Mouse (Mus musculus) hindbrain, embryonic 11.5 days (tissue): ENCODE data around the gene Sdr9c7. TPM values are rescaled to one million over a fixed set of nuclear protein-coding genes. Genes with fewer than 3 reads are reported as not detected.

Source experiments
- ATAC-seq: fragments of 200-750 bp; cut with Nextera tagmentation; 2 replicates; pipeline ENCODE4 v1.8.0; 2017; ENCODE audit warnings: mild to moderate bottlenecking, moderate TSS enrichment, moderate library complexity; ENCODE audit not compliant: low FRiP score
- DNase-seq: peaks from one replicate; pipeline ENCODE4 v3.0.0-alpha.2; 2015; ENCODE audit warnings: low spot score
- H3K27ac ChIP-seq: fragments of 300-500 bp; sonication (generic); 2 replicates; pipeline ENCODE4 v1.5.1; 2014; ENCODE audit warnings: mild to moderate bottlenecking, low read depth, low read length
- H3K27me3 ChIP-seq: fragments of 300-500 bp; sonication (generic); 2 replicates; pipeline ENCODE4 v1.6.1; 2014; ENCODE audit warnings: mild to moderate bottlenecking, low read length, moderate library complexity, mixed read lengths; ENCODE audit not compliant: control insufficient read depth, insufficient read depth
- H3K36me3 ChIP-seq: fragments of 300-500 bp; sonication (generic); 2 replicates; pipeline ENCODE4 v1.6.1; 2014; ENCODE audit warnings: mild to moderate bottlenecking, low read length, moderate library complexity, mixed read lengths; ENCODE audit not compliant: control insufficient read depth, insufficient read depth
- H3K4me1 ChIP-seq: fragments of 300-500 bp; sonication (generic); replicated peaks from 2 replicates; pipeline ENCODE4 v1.6.1; 2014; ENCODE audit warnings: low read length, mixed read lengths; ENCODE audit not compliant: control insufficient read depth, insufficient read depth
- H3K4me2 ChIP-seq: fragments of 300-500 bp; sonication (generic); replicated peaks from 2 replicates; pipeline ENCODE4 v1.6.1; 2014; ENCODE audit warnings: mild to moderate bottlenecking, low read depth, low read length
- H3K4me3 ChIP-seq: fragments of 300-500 bp; sonication (generic); 2 replicates; pipeline ENCODE4 v1.5.1; 2014; ENCODE audit warnings: low read depth, low read length
- H3K9ac ChIP-seq: fragments of 300-500 bp; sonication (generic); 2 replicates; pipeline ENCODE4 v1.6.1; 2014; ENCODE audit warnings: low read depth, low read length
- H3K9me3 ChIP-seq: fragments of 300-500 bp; sonication (generic); 2 replicates; pipeline ENCODE4 v1.6.1; 2016; ENCODE audit warnings: low read length; ENCODE audit not compliant: control insufficient read depth
- WGBS: fragments of 180-500 bp; shearing (Covaris S2); extraction: QIAGEN DNeasy Blood & Tissue Kit; methylation state at CpG from one replicate; pipeline ENCODE4 v1.1.7; 2014; 5-methylcytosine and 5-hydroxymethylcytosine counted together
- polyA plus RNA-seq: library from polyadenylated mRNA; unstranded; fragments of >200 nt; fragmentation: Nextera tagmentation; extraction: Ambion mirVana; gene quantifications from 2 replicates; pipeline ENCODE4 v1.2.1, GENCODE M21; 2014

The Sdr9c7 gene
- polyA plus RNA-seq, 1 experiment from 2014 or later: not detected

- H3K4me1 ChIP-seq: no peaks in the 10 kb centered on the region
- peak; percentile 60; the same call in 1 of the 2 replicates for ATAC-seq
- WGBS: 42% methylated on average over 5 of the region's 5 CpGs
These were observed 47.2 kb downstream of the Sdr9c7 start for GRCm38 (mm10) chr10:127945432-127946064.

DNA sequence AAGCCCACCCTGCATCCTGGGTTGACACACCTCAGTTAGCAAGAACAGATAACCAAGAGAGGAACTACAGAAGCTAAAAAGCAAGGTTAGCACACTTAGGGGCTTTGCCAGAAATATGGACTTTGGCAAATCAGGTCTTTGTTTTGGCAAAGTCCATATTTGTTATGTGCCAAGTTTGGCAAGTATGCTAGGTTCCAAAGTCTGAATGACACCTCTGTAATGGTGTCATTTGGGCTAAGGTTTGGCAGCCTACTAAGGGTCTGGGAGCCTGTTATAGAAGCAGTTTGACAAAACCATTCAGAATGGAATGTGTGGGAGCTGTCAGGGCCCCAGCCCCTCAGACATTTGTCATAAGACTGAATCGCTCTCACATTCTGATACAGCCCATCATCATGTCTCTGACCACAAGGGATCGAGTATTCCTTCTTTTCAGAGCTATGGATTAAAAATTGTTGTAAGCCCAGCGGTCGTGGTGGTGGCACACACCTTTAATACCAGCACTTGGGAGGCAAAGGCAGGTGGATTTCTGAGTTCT is 51.3 kb downstream of the Sdr9c7 start:
- H3K36me3 ChIP-seq: no peaks in the 10 kb centered on the region
- H3K4me2 ChIP-seq: no peak overlapping the region
- no peaks in the 10 kb centered on the region for H3K4me1 ChIP-seq
- DNase-seq: no peak
- H3K9me3 ChIP-seq: no peaks in the 10 kb centered on the region
- H3K27me3 ChIP-seq: no peaks in the 10 kb centered on the region
- no peak overlapping the region for H3K9ac ChIP-seq
- 87% methylated on average over 4 of the region's 4 CpGs for WGBS
- no peak overlapping the region for H3K4me3 ChIP-seq
- no peak for ATAC-seq
- no peak overlapping the region for H3K27ac ChIP-seq

More at GRCm38 (mm10) chr10:127945432-127946064, 47.2 kb downstream of the Sdr9c7 start:
- Histone ChIP-seq H3K27ac (no peak overlapping the region), H3K4me2 (no peak overlapping the region), H3K36me3 (no peaks in the 10 kb centered on the region), H3K9ac (no peak overlapping the region), H3K9me3 (no peaks in the 10 kb centered on the region), H3K4me3 (no peak overlapping the region), H3K27me3 (no peaks in the 10 kb centered on the region)
- DNase-seq: peak; percentile 76

- Histone ChIP-seq H3K4me3 (no peak overlapping the region), H3K9me3 (no peaks in the 10 kb centered on the region), H3K36me3 (no peaks in the 10 kb centered on the region), H3K27ac (no peak overlapping the region), H3K27me3 (no peaks in the 10 kb centered on the region), H3K9ac (no peak overlapping the region), H3K4me2 (no peak overlapping the region), H3K4me1 (no peaks in the 10 kb centered on the region)
- DNase-seq: no peak
- WGBS: 81% methylated on average over 9 of the region's 9 CpGs
- ATAC-seq: no peak
These were observed 53.1 kb downstream of the Sdr9c7 start for GRCm38 (mm10) chr10:127951390-127951789.

DNA sequence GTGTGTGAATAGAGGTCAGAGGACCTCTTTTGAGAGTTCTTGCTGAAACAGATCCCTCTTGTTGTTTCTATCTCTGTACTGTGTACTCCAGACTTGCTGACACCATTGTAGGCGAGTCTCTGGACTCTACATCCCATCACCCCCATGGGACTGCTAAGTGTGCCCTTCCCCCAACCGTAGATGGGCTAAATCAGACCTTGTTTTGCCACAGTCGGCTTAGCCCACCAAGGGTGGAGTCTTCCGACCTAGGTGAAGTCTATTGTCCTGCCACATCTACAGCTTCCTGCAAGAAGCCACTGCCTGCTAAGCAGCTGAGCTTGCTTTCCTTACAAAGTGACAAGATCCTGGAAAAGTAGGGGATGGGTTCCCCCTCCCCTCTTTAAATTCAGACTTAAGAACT is 53.5 kb downstream of the Sdr9c7 start:
- H3K27me3 ChIP-seq: no peaks in the 10 kb centered on the region
- DNase-seq (no peak), ATAC-seq (no peak)
- no peaks in the 10 kb centered on the region for H3K4me1 ChIP-seq
- H3K27ac ChIP-seq: no peak overlapping the region
- no peaks in the 10 kb centered on the region for H3K36me3 ChIP-seq
- H3K9ac ChIP-seq: no peak overlapping the region
- H3K4me3 ChIP-seq: no peak overlapping the region
- H3K4me2 ChIP-seq: no peak overlapping the region
- 75% methylated on average over 4 of the region's 4 CpGs for WGBS
- H3K9me3 ChIP-seq: no peaks in the 10 kb centered on the region

DNA sequence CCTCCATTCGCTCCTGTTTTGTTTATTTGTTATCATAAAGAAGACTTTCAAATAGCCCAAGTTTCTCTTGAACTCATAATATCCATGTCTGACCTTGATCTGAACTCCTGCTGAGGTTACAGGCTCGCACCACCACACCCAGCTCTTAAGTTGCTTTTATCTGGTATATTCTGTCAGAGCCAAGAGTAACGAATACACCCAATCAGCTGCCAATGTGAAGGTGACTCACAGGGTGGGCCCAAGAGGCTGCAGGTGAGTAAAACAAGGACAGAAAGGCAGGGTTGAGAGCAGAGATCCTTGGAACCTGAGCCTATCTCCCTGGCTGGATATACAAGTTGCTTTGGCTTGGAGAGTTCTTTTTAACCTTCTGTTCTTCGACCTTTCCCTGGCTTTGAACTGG is 56.7 kb downstream of the Sdr9c7 start:
- WGBS: 78% methylated on average over 4 of the region's 4 CpGs

DNA sequence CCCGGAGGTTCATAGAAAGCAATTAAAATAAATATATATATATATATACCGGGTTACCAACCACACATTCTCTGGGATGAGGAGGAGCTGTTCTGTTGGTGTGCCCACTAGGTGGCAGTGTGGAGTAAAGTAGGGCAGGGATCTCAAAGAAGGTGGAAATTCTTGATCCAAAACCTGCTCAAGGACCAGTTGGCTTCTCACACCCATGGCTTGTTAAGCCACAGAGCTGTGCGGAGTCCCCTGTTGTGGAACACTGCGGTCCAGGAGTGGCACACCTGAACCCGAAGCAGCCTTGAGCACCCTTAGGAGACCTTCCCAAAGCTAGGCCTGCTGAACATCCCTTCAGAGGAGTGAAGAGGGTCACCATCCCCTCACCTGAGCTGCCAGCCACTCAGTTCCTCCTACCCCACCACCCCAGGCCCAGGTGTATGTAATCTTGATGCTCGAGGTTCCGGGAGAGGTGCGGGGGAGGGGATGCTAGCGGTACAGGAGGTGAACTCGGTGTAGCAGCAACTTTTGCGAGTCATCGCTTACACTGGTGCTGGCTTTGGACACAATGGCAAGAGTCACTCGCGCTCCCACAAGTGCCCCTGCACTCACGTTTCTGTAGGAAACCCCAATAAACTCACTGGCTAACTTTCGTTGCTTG is 58.0 kb downstream of the Sdr9c7 start:
- WGBS: 57% methylated on average over 16 of the region's 16 CpGs
- no peak for ATAC-seq

More for the DNA sequence above, 56.7 kb downstream of the Sdr9c7 start:
- no peak overlapping the region for H3K9ac ChIP-seq
- DNase-seq: no peak
- H3K4me2 ChIP-seq: no peak overlapping the region
- no peaks in the 10 kb centered on the region for H3K9me3 ChIP-seq
- no peak overlapping the region for H3K4me3 ChIP-seq
- H3K27ac ChIP-seq: no peak overlapping the region
- no peak for ATAC-seq
- H3K36me3 ChIP-seq: no peaks in the 10 kb centered on the region
- no peaks in the 10 kb centered on the region for H3K27me3 ChIP-seq
- H3K4me1 ChIP-seq: no peaks in the 10 kb centered on the region

DNA sequence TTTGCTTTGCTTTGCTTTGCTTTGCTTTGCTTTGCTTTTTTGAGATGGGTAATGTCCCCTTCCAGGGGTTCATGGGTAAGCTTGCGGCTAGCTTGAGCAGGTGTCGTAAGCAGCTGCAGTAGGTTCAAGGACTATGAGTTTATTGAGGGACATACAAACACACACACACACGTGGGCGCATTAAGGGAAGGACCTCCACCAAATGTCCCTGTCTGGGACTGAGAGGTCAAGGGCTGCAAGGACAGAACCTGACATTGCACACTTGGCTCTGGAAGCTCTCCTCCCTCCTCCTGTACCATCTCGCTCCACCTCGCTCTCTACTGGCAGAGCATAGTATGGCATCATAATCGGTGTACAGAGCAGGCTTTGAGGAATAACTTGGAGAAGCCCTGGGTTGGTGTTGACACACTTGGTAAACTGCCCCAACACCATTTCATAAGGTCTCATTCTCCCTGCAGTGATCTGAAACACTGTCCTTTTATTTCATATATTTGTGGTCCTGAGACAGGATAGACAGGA is 60.9 kb downstream of the Sdr9c7 start:
- 89% methylated on average over 7 of the region's 7 CpGs for whole genome bisulfite sequencing
- H3K4me2 ChIP-seq: no peak overlapping the region
- no peaks in the 10 kb centered on the region for H3K9me3 ChIP-seq
- H3K9ac ChIP-seq: no peak overlapping the region
- H3K27ac ChIP-seq: no peak overlapping the region
- H3K27me3 ChIP-seq: no peaks in the 10 kb centered on the region
- ATAC-seq (no peak), DNase-seq (no peak)
- no peaks in the 10 kb centered on the region for H3K4me1 ChIP-seq
- H3K4me3 ChIP-seq: no peak overlapping the region
- no peaks in the 10 kb centered on the region for H3K36me3 ChIP-seq

More for the DNA sequence above, 58.0 kb downstream of the Sdr9c7 start:
- Histone ChIP-seq H3K9me3 (no peaks in the 10 kb centered on the region), H3K4me3 (no peak overlapping the region), H3K9ac (no peak overlapping the region), H3K27me3 (no peaks in the 10 kb centered on the region), H3K36me3 (no peaks in the 10 kb centered on the region), H3K27ac (no peak overlapping the region), H3K4me2 (no peak overlapping the region), H3K4me1 (no peaks in the 10 kb centered on the region)
- peak; percentile 83 for DNase-seq
